23 mouse cellular contexts compared by ENCODE assay signal in genomic region chr11:67771691-67772090, GRCm38 (mm10). TPM values are rescaled to one million over a fixed set of nuclear protein-coding genes. Genes with fewer than 3 reads are reported as not detected.
"Had no signal": no experiment of that assay in that cellular context is flagged by ENCODE, and none has a peak within 500 bp of the region (broad histone marks: within the 10 kb centered on the region; RNA-seq: fewer than 3 reads in every experiment).

No protein-coding gene starts in this region.

- H3K27ac ChIP-seq: macrophage; midbrain, embryonic 13.5 days; midbrain, embryonic 15.5 days; neural tube, embryonic 12.5 days; stomach, embryonic 15.5 days; stomach, postnatal 0 days had no signal

- ATAC-seq: liver, postnatal 0 days; midbrain, embryonic 13.5 days; midbrain, embryonic 15.5 days had no signal

- H3K4me3 ChIP-seq: megakaryocyte, embryonic 14.5 days; midbrain, embryonic 13.5 days; midbrain, embryonic 15.5 days; neural tube, embryonic 12.5 days; stomach, embryonic 15.5 days had no signal

- H3K27me3 ChIP-seq: midbrain, embryonic 13.5 days; midbrain, embryonic 15.5 days; neural tube, embryonic 12.5 days; stomach, embryonic 15.5 days had no signal

- H3K9ac ChIP-seq: liver, postnatal 0 days; lung, embryonic 14.5 days; midbrain, embryonic 13.5 days; midbrain, embryonic 15.5 days; neural tube, embryonic 12.5 days; stomach, embryonic 15.5 days had no signal

- DNase-seq: liver, postnatal 0 days; lung, embryonic 14.5 days; lung, postnatal 10 days; right cerebral cortex, postnatal 14 days; thymus, adult 2 months; thymus, postnatal 25 days; thymus, postnatal 4 days had no signal

- H3K4me1 ChIP-seq: megakaryocyte, embryonic 14.5 days; midbrain, embryonic 13.5 days; midbrain, embryonic 15.5 days; neural tube, embryonic 12.5 days; stomach, embryonic 15.5 days had no signal

- H3K4me2 ChIP-seq: lung, embryonic 14.5 days; midbrain, embryonic 11.5 days; midbrain, embryonic 13.5 days; midbrain, embryonic 15.5 days; neural tube, embryonic 12.5 days; stomach, embryonic 15.5 days had no signal

- H3K9me3 ChIP-seq: megakaryocyte, embryonic 14.5 days; midbrain, embryonic 13.5 days; midbrain, embryonic 15.5 days; neural tube, embryonic 12.5 days; stomach, embryonic 15.5 days had no signal

- H3K36me3 ChIP-seq: midbrain, embryonic 13.5 days; midbrain, embryonic 15.5 days; neural tube, embryonic 12.5 days; stomach, embryonic 15.5 days had no signal

RNA-seq across cellular contexts. Expression of gene Glp2r, which starts 0.7 kb away (rescaled TPM):
- total RNA-seq: megakaryocyte progenitor cell, adult 5-6 weeks; monocyte, adult 5-6 weeks; neutrophil, adult 5-6 weeks had no signal
- polyA plus RNA-seq: macrophage; midbrain, embryonic 11.5 days; midbrain, embryonic 13.5 days; neural tube, embryonic 12.5 days; neural tube, embryonic 14.5 days had no signal

RNA-seq across cellular contexts. Expression of gene Gsg1l2, which starts 2.7 kb away (rescaled TPM):
- total RNA-seq: megakaryocyte progenitor cell, adult 5-6 weeks; midbrain, postnatal 0 days; monocyte, adult 5-6 weeks; neutrophil, adult 5-6 weeks had no signal
- polyA plus RNA-seq: liver, postnatal 0 days; lung, embryonic 14.5 days; lung, embryonic 16.5 days; macrophage; midbrain, embryonic 11.5 days; midbrain, embryonic 13.5 days; midbrain, embryonic 15.5 days; midbrain, postnatal 0 days; neural tube, embryonic 12.5 days; neural tube, embryonic 14.5 days; spleen, adult 2 months; stomach, embryonic 15.5 days; stomach, postnatal 0 days; testis, adult 2 months; thymus, adult 2 months had no signal

RNA-seq across cellular contexts. Expression of gene Dhrs7c, which starts 26.3 kb away (rescaled TPM):
- total RNA-seq: megakaryocyte progenitor cell, adult 5-6 weeks; midbrain, postnatal 0 days; monocyte, adult 5-6 weeks; neutrophil, adult 5-6 weeks had no signal
- polyA plus RNA-seq: liver, postnatal 0 days; lung, embryonic 14.5 days; macrophage; midbrain, embryonic 11.5 days; midbrain, embryonic 13.5 days; midbrain, embryonic 15.5 days; neural tube, embryonic 14.5 days; spleen, adult 2 months; stomach, postnatal 0 days; testis, adult 2 months had no signal
